Mouse (Mus musculus) cortical plate, adult 2 months (tissue): ENCODE measurements around the gene Nfic. TPM values are rescaled to one million over a fixed set of nuclear protein-coding genes. Genes with fewer than 3 reads are reported as not detected.

Experiments
- H3K27ac ChIP-seq: fragments of 200-500 bp; 2 replicates; pipeline ENCODE4 v1.5.1; 2012; ENCODE audit warnings: low read length, control low read depth, inconsistent platforms; ENCODE audit not compliant: insufficient read depth
- H3K4me1 ChIP-seq: fragments of 200-500 bp; 2 replicates; pipeline ENCODE4 v1.6.1; 2011; ENCODE audit warnings: low read length; ENCODE audit not compliant: control insufficient read depth, insufficient read depth
- H3K4me3 ChIP-seq: fragments of 200-500 bp; 2 replicates; pipeline ENCODE4 v1.5.1; 2011; ENCODE audit warnings: mild to moderate bottlenecking, low read length, control low read depth; ENCODE audit not compliant: insufficient read depth
- CTCF ChIP-seq: fragments of 200-500 bp; IDR thresholded peaks from 2 replicates; pipeline ENCODE4 v1.5.1; 2011; ENCODE audit warnings: mild to moderate bottlenecking, control low read depth, low read length; ENCODE audit not compliant: insufficient read depth; ENCODE audit errors: extremely low read depth
- POLR2A ChIP-seq: fragments of 200-500 bp; IDR thresholded peaks from 2 replicates; pipeline ENCODE4 v1.6.1; 2011; ENCODE audit warnings: mild to moderate bottlenecking, low read length, control low read depth; ENCODE audit not compliant: insufficient read depth; ENCODE audit errors: extremely low read depth
- polyA plus RNA-seq: library from polyadenylated mRNA; depleted of rRNA; stranded (reverse); fragments of >200 nt; gene quantifications from 2 replicates; pipeline ENCODE4 v1.2.3, GENCODE M21; 2012

The Nfic gene
- polyA plus RNA-seq, 1 experiment = 54.5 TPM

DNA sequence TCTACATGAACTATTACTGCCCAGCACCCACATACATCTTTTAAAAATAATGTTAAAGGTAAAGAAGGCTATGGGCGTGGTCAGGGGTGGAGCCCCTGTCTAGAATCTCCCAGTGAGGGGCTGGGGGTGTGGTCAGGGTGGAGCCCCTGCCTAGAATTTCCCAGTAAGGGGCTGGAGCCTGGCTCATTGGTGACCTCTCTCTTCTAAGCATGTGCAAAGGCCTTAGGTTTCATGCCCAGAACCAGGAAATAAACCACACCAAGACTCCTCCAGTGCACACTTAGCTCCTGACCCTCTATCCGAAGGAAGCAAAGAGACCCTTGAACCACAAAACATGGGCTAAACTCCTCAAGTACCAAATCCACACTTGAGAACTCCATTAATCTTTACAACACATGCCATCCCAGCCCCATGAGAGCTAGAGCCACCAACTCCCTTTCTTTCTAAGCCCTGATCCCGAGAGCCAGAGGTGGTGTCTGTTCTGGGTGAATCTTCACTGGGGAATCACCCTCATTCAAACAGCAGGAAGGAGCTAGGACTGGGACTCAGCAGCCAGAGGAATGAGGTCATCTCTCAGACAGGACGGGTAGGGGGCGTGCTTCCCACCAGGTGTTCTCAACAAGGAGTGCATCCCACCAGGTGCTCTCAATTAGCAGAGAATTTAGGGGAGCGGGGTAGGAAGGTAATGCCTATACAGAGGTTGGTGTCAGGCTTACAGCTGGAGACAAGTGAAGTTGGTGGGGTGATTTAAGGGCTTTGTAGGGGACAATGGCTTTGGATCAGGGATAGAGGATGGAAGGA, 78.7 kb downstream of the Nfic start:
- TF ChIP-seq CTCF = no peak
- TF ChIP-seq POLR2A = no peak
- peaks cover 7% of the 10 kb centered on the region; the same call in 1 of the 2 replicates for H3K4me1 ChIP-seq
- H3K27ac ChIP-seq = no peak overlapping the region
- H3K4me3 ChIP-seq = peak overlapping the region; percentile 89

GRCm38 (mm10) chr10:81375322-81375721, 80.1 kb downstream of the Nfic start:
- Histone ChIP-seq H3K4me1 (peaks cover 7% of the 10 kb centered on the region; the same call in 1 of the 2 replicates), H3K27ac (no peak overlapping the region), H3K4me3 (no peak overlapping the region)
- no peak for TF ChIP-seq CTCF
- no peak for TF ChIP-seq POLR2A

DNA sequence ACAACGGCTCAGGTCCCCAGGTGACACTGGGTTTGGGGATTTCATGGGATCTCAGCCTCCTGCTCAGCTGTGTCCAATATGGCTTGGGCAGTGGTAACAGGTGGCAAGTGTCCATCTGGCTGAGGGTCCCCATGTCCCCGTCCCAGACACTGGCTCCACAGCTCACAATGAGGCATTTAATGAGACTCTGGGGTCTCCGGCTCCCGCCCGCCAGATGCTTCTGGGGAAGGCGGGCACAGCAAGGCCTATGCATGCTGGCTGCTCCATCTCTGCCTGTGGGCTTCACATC, 88.3 kb downstream of the Nfic start:
- Histone ChIP-seq H3K4me3 (no peak overlapping the region), H3K27ac (no peak overlapping the region), H3K4me1 (no peaks in the 10 kb centered on the region)
- TF ChIP-seq CTCF = no peak
- TF ChIP-seq POLR2A = no peak

DNA sequence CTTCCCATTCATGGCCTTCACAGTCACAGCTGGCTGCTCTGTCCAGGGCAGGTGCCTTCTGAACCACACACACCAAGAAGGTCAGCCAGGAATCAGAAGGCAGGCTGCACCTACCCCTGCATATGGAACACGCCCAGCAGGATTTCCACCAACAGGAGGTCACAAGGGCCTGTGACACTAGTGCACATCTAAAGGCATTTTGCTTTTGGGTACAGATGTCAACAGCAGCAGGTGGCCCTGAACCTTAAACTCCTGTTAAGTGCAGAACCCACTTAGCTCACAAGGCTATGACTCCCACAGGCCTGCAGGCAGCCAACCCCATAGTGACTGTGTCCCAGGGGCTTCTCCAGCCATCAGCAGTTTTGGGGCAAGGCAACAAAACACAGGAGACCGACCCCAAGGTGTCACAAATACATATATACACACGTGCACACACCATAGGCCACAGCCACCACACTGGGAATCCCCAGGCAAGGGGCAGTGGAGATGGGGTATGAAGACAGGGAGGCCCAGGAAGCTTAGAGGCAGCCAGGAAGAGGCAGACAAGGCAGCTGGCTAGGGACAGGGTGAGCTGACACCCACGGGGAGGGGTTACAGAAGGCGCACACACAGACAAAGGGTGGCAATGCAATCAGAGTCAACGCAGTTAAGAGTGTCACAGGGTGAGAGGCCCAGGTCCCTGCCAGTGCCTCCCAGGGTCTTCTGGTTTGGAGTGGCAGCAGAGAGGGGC, 88.8 kb downstream of the Nfic start:
- 0 out of 2 replicates have a peak, but pooled peaks have one; percentile 15 for TF ChIP-seq POLR2A
- TF ChIP-seq CTCF = no peak
- Histone ChIP-seq H3K27ac (no peak overlapping the region), H3K4me1 (no peaks in the 10 kb centered on the region), H3K4me3 (no peak overlapping the region)

- Histone ChIP-seq H3K27ac (no peak within 1 kb of the TSS), H3K4me3 (no peak within 1 kb of the TSS), H3K4me1 (no peaks in the 10 kb centered on the region)
- TF ChIP-seq POLR2A (0 out of 2 replicates have a peak, but pooled peaks have one; percentile 34), CTCF (no peak)
Observed at GRCm38 (mm10) chr10:81365672-81366476, 89.6 kb downstream of the Nfic start, which contains the start of gene 4930404N11Rik. Gene 4930404N11Rik, minus strand, starts transcription at chr10:81365816.

- H3K4me3 ChIP-seq = no peak overlapping the region
- TF ChIP-seq CTCF (no peak), POLR2A (0 out of 2 replicates have a peak, but pooled peaks have one; percentile 20)
- no peaks in the 10 kb centered on the region for H3K4me1 ChIP-seq
- H3K27ac ChIP-seq = no peak overlapping the region
Observed at GRCm38 (mm10) chr10:81365073-81365472, 90.4 kb downstream of the Nfic start.

- no peak for TF ChIP-seq CTCF
- TF ChIP-seq POLR2A = no peak
- no peak overlapping the region for H3K27ac ChIP-seq
- H3K4me1 ChIP-seq = no peaks in the 10 kb centered on the region
- H3K4me3 ChIP-seq = no peak overlapping the region
Observed at GRCm38 (mm10) chr10:81364666-81365065, 90.8 kb downstream of the Nfic start.

DNA sequence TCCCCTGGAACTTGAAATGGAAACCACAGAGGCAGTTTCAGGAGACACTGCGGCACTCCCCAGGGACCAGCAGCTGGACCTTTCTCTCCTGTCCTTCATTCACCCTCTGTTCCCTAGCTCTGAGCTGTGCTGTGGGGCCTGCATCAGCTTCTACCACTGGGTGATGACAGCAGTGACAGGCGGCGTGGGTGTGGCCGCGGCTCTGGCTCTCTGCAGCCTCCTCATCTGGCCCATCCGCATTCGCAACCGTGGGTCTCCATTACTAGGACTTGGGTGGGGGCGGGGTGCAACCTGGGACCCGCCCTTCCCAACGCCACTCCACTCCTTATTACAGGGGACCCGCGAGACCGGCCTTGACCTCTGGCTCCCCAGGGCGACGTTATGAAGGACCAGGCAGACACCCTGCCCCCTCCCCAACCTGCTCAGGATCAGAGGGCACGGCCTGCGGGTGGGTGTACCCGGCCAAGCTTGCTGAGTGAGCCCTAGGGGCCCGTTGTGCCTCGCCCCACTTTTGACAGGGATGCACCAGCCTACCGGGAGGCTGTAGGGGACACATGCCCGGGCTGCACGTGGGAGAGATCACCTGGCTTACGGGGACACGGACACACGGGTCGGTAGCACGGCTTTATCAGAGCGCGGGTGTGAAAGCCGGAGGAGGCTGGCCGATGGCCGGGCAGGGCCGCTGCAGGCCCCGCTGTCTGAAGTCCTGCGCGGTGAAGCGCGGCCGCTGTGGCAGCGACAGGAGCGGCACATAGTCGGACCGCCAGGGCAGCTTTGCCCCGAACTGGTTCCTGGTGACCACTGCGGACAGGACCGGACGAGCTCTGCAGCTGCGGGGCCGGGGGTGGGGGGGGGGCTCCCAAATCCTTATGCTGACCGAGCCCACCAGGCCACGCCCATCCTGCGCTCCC, 91.7 kb downstream of the Nfic start:
- Histone ChIP-seq H3K4me3 (no peak overlapping the region), H3K4me1 (no peaks in the 10 kb centered on the region), H3K27ac (no peak overlapping the region)
- no peak for TF ChIP-seq CTCF
- TF ChIP-seq POLR2A = no peak
